Mouse (Mus musculus) megakaryocyte, embryonic 14.5 days (primary cell): ENCODE measurements around the gene Gucy2g. TPM values are rescaled to one million over a fixed set of nuclear protein-coding genes. Genes with fewer than 3 reads are reported as not detected.

Experiments used
- H3K27me3 ChIP-seq: replicated peaks from 2 replicates; pipeline ENCODE3; 2012; ENCODE audit warnings: inconsistent platforms
- H3K36me3 ChIP-seq: replicated peaks from 2 replicates; pipeline ENCODE3; 2012; ENCODE audit warnings: low read length, inconsistent platforms, mixed read lengths
- H3K4me1 ChIP-seq: 2 replicates; pipeline ENCODE4 v1.6.1; 2012; ENCODE audit warnings: inconsistent platforms
- H3K4me3 ChIP-seq: replicated peaks from 2 replicates; pipeline ENCODE3; 2012; ENCODE audit warnings: moderate library complexity, mild to moderate bottlenecking, inconsistent platforms
- H3K9me3 ChIP-seq: 2 replicates; pipeline ENCODE4 v1.6.1; 2012; ENCODE audit warnings: inconsistent platforms
- FLI1 ChIP-seq: IDR thresholded peaks from 2 replicates; pipeline ENCODE4 v1.6.1; 2012; ENCODE audit warnings: low read length, inconsistent platforms, mixed read lengths
- GATA1 ChIP-seq: IDR thresholded peaks from 3 replicates; pipeline ENCODE4 v1.6.1; 2012; ENCODE audit warnings: mixed read lengths, low read length, inconsistent platforms, borderline replicate concordance
- polyA plus RNA-seq: library from polyadenylated mRNA; stranded (reverse); fragments of >175 nt; gene quantifications from 2 replicates; pipeline ENCODE4 v1.2.3, GENCODE M21; 2012; ENCODE audit warnings: low replicate concordance; ENCODE audit not compliant: insufficient read depth

Gucy2g gene
- polyA plus RNA-seq, 1 experiment = 1.6 TPM

- Histone ChIP-seq H3K27me3 (peaks cover 16% of the 10 kb centered on the region), H3K36me3 (no peaks in the 10 kb centered on the region), H3K4me1 (peaks cover 3% of the 10 kb centered on the region; the same call in 1 of the 2 replicates), H3K4me3 (no peak overlapping the region), H3K9me3 (peaks cover 8% of the 10 kb centered on the region)
- TF ChIP-seq FLI1 = no peak
- TF ChIP-seq GATA1 = no peak
These were observed 91.4 kb downstream of the Gucy2g start for GRCm38 (mm10) chr19:55149646-55150045.

- H3K4me1 ChIP-seq = peaks cover 3% of the 10 kb centered on the region; the same call in 1 of the 2 replicates
- H3K27me3 ChIP-seq = peaks cover 21% of the 10 kb centered on the region
- H3K9me3 ChIP-seq = peaks cover 8% of the 10 kb centered on the region
- H3K36me3 ChIP-seq = no peaks in the 10 kb centered on the region
- no peak overlapping the region for H3K4me3 ChIP-seq
- TF ChIP-seq FLI1 = no peak
- TF ChIP-seq GATA1 = no peak
These were observed 92.9 kb downstream of the Gucy2g start for GRCm38 (mm10) chr19:55148109-55148508.

Other genes starting within 250 kb of the Gucy2g start
- 0.60 and 2.5 TPM in 2 replicates for gene Gpam, start 114.0 kb downstream of the Gucy2g start, polyA plus RNA-seq
- not detected in 2 replicates for gene Tectb, start 60.5 kb downstream of the Gucy2g start, polyA plus RNA-seq
- gene Acsl5, start 10.7 kb upstream of the Gucy2g start, polyA plus RNA-seq = 1.9 and 21.0 TPM in 2 replicates
- 0.78 and 14.2 TPM in 2 replicates for gene Zdhhc6, start 74.8 kb upstream of the Gucy2g start, polyA plus RNA-seq
- 6.8 and 7.9 TPM in 2 replicates for gene Vti1a, start 75.1 kb upstream of the Gucy2g start, polyA plus RNA-seq